Mouse (Mus musculus) cerebellum, adult 11 months (tissue): ENCODE measurements around the gene Thegl.

Experiments used
- DNase-seq: peaks from one replicate; pipeline ENCODE4 v3.0.0; 2022

The Thegl gene

DNA sequence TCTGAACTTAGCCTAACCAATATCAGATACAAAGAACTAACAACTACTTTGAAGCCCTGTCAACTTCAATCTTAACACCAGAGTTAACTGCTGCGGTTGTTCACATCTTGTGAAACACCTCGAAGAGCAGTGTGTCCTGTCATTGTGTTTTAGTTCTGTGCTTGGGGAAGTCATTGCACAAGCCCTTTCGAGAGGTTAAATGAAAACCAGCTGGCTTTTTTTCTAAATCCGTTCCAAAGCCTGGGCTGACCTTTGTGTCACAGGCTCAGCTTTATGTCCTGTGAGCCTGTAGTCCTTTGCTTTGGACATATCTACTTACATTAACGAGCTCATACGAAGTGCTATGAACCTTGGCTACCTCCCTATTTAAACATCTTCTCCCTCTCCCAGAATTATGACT lies 81.9 kb downstream of the Thegl start:
- DNase-seq, result no peak

DNA sequence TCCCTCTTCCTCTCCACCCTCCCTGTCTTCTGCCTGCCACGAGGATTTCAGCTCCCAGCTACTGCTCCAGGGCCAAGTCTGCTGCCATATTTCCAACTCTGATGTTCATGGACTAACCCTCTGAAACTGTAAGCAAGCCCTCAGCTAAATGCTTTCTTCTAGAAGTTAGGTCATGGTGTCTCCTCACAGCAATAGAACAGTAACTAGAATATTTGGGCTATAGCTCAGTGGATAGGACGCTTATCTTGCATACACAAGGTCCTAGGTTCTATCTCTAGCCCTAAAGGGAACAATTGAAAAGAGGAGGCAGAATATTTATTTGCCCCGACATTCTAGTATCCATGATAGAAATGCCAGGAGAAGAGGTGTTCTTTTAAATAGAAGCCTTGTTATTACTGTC lies 83.1 kb downstream of the Thegl start:
- DNase-seq, result no peak

DNA sequence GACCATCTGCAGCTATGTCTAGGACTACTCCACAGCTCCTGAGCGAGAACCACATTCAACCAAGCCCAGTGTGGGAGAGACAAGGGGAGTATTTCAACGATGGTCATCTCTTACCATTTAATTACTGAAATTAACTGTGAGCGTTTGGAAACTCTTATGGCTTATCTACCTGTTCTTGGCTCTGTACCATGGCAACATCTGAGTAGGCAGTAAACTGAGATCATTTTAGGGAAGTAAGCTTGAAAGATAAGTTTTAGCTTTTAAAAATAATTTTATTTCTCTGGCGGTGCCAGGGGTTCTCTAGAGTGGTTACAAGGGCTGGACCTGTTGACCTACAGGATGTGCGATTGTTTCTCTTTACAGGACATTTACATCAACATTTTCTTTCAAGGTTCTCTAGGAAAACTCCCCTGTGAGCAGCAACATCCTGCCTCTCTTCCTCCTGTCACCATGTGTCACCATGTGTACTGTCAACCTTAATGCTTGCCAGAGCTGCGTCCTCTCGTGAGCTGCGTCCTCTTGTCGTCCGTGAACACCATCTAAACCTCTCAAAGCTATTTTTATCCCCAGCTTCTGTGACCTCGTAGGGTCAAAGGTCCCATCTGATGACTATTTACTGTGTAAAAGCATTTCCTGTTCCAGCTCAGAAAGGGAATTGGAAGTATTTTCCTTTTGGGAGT lies 83.6 kb downstream of the Thegl start:
- no peak for DNase-seq

DNA sequence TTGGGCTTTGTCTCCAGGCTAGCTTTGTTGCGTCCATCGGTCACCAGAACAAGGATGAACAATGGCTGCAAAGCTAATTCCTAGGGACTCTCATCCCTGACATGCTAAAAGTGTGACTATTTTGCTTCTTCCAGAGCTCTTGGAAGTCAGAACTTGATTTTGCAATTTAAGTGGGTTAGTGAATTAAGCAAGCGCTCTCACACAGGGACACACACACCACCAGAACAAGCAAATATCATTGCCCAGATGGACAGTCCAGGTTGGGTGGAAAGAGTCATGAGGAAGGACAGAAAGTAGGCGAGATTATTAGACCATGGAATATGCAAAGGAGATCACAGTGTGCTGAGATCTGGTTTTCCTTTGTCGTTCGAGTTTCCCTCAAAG lies 84.2 kb downstream of the Thegl start:
- DNase-seq, result no peak

DNA sequence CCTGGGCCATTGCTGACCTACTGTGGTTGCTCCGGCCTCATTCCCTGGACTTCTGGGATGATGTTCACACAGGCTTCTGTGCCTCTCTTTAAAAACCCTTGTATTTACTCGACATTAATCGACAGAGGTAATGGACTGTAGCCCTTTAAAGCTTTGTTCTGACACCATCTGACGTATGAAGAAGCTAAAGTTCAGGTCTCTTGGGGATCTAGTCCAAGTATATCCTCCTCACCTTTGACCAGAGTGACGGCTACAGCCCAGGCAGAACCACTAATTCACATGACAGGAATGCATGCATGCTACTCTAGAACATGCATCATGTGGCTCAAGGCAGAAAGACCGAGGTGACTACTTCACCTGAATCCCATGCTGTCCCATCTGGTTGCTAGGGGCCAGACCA lies 84.9 kb downstream of the Thegl start:
- no peak for DNase-seq

DNA sequence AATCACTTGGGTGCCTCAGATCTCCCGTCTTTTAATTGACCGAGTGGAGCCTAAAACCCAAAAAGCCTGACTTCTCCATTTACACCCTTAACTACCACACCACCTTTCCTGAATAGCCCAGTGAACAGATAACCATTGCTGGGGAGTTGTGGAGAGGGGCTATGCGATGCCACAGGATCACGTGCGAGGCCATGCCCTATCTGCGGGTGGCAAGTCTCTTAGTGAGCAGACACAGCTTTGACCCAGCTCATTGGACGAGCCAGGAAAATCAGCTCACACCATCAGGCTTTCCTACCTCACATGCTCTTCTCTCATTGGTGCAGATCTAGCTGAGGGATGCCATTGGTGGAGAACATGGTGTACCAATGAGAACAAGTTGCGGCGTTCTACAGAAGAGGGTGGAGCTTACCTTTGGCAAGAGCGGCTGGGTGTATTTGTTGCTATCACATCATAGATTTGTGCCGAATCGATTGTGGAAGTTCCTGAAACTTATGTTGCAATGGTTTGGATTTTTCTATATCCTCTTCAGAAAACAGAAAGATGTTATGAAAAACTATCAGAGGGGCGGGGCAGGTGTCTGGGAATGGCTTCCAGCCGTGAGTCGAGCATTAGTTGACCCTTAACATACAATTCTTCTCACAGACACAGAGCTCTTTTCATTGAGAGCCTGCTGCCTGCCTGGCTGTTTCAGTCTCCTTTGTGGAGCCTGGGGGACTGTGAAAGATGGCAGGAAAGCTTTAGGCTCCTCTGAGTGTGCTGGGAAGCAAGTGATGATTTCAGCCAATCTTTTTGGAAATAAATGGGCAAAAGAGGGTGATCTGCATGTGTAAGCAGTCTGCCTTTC lies 86.9 kb downstream of the Thegl start:
- no peak for DNase-seq

DNA sequence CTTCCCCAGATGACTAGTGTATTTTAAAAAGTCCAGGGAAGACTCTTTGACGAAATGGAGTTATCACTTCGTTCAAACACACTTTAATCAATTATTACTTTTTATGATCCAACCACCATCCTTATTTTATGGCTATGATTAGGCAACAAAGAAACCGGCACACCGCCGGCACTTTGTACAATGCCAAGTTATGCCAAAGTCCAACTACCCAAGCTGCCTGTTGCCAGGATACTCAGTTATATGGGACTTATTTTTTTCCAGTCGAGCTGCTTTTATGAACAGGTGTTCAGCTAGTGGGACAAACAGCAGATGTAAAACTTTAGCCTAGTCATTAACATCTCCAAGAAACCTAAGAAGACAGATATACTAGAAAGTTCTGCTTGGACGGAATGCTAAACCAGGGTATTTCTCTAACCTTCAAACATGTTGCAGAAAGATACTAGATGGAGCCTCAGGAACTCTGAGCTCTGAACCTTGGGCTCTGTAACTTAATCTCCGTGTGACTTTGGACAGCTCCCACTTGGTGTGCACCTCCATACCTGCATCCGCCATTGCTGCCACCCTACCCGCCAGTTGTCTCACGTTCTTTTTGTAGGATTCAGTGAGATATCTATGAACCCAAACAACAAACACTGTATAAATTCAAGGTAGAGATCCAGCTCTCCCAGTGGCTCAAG lies 91.5 kb downstream of the Thegl start:
- DNase-seq, result no peak

DNA sequence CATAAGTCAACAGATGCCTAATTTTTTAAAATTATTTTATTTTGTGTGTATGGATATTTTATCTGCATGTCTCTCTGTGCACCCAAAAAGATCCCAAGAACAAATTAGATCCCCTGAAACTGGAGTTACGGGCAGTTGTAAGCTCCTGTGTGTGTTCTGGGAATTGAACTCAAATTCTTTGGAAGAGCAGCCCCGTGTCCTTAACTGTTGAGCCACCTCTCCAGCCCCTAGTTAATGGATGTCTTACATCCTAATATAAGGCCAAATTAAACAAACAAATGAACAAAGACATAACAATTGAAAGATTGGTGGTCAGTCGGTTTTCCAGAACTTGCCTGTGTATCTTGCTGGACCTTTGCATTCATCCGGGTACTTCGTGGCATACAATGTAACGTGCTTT lies 93.0 kb downstream of the Thegl start:
- DNase-seq, result no peak

DNA sequence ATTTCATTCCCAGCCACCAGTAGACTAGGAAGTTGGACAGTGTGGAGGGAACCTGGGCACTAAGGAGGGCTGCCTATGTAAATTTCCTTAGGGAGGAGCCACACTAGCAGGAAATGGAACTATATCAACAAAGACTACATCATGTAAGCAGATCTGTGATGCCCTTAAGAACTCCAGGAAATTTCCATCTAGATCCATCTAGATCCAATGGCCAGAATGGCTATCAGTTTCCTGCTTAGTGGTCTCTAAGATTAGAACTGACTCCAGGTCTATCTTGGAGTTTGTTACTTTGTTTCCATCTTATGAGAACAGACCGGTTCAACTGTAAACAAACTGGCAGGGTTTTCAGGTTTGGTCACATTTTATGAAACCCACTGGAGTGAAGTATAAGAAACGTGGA lies 94.0 kb downstream of the Thegl start:
- DNase-seq, result no peak
